Mouse (Mus musculus): ENCODE measurements around the gene Dazl.
"Not testable (repeated sequence)": the region's sequence is repeated elsewhere in the genome, so short reads cannot be mapped to it uniquely, and the experiment has no call there.

Gene Dazl

GRCm38 (mm10) chr17:50291485-50292200, 1.8 kb downstream of the Dazl start:
- CTCF ChIA-PET, result interaction anchor here (0.7 kb wide), 1 partner anchor 187 kb away, joined by 4 read pairs; no protein-coding TSS in a partner anchor

DNA sequence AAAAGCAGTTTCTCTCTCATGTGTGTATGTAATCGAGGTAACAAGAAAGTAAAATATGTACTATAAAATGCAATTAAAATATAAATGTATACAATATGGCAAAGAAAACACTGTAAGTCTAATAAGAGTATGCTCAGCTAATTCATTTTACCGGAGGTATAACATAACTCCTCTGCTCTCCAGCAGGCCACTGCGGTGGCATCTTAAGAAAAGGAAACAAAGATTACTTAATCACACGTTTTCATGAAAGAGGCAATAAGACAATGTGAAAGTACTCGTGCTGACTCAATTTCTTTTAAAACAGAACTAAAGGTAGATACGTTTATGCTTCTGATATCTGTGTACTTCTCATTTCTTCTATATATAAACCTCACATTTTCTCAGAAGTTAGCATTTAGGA, 8.6 kb downstream of the Dazl start:
- CTCF ChIA-PET, result interaction anchor here (0.5 to 0.7 kb wide), 2 partner anchors 145 to 185 kb away, joined by 3 read pairs; no protein-coding TSS in a partner anchor

- CTCF ChIA-PET, result not testable (repeated sequence)
Measured at GRCm38 (mm10) chr17:50261615-50262014, 31.8 kb downstream of the Dazl start.

- CTCF ChIA-PET, result no interaction called here
Measured at GRCm38 (mm10) chr17:50260856-50261255, 32.6 kb downstream of the Dazl start.

DNA sequence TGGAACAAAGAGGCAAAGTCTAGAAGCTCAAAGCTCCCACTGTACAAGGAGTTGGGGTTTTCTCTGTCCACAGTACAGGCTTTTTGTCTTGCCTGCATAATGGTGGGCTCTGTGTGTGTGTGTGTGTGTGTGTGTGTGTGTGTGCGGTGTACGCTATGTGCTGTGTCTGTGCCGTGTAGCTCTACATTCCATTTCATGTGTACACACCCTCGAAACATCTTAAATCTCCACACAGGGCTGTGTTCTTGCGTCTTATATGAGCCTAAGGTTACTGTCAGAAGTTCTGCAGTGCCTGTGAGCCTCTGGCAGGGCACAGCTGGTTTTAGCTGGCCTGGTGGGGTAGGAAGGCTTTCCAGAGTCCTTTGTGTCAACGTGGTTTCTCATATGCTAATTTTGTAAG, 46.8 kb downstream of the Dazl start:
- CTCF ChIA-PET, result no interaction called here

GRCm38 (mm10) chr17:50244675-50245074, 48.8 kb downstream of the Dazl start:
- CTCF ChIA-PET, result interaction anchor here (0.6 kb wide), 1 partner anchor 33 kb away, joined by 3 read pairs; no protein-coding TSS in a partner anchor

DNA sequence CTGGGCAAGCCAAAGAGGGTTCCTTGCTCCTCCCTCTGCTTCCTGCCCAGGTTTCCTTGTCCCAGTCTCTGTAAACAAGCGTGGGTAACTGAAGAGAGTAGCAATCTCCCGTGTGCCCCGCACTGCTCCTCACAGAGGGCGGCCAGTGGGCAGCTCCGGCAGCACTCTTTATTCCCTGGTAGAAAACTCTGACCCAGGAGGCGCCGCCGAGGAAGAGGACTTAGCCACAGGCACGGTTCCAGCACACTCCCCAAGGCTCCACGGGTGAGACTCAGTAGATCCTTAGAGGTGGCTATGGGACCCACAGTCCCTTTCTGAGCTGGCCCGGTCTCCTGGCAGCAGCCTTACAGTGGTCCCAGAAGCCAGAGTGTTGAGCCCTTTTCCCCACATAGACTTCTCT, 50.1 kb downstream of the Dazl start:
- CTCF ChIA-PET, result no interaction called here

GRCm38 (mm10) chr17:50237818-50238610, 55.4 kb downstream of the Dazl start:
- CTCF ChIA-PET, result interaction anchor here (0.7 to 0.9 kb wide), 2 partner anchors 23 to 49 kb away, joined by 3 read pairs; no protein-coding TSS in a partner anchor

DNA sequence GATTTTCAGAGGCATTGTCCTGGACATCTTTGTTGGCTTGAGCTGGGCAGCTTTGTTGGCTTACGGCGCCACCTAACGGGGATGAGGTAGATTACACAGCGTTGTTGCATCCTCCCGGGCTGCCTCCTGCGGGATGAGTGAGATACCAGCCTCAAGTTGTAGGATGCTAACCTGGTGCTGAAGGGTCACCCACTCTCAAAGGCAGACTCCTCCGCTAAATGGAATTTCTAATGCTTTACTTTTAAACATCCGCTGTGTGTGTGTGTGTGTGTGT, 56.1 kb downstream of the Dazl start:
- CTCF ChIA-PET, result no interaction called here

DNA sequence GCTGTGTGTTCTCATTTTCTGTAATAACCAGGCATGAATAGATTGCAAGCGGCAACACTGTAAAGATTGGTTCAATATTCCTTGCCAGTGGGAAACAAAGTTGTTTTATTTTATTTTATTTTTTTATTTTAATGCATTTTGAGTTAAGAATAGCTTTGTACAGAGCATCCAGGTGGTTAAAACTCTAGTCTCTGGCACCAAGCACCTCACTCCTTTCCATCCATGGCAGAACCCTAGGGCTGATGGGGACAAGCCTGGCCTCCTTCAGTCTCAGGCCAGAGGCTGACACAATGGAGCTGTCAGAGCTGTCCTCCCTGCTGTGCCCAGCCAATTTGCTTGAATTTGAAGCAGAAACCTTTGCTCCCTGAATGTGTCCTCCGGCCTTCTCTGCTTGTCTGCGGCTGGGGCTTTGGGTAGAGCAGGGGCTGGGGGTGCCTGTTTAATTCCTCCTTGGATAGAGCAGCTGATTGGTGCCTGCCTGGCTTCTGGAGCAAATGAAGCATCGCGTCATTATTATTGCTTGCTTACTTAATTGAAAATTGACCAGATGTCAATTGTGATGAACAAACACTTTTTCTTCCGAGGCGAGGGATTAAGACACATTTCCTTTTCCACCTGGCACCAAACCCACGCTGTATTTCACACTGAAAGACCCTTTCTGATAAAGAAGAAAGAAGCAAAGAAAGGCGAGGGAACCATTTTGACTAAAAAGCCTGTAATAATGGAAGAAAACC, 56.6 kb downstream of the Dazl start:
- CTCF ChIA-PET, result interaction anchor here (0.5 kb wide), 1 partner anchor 265 kb away, joined by 9 read pairs; no protein-coding TSS in a partner anchor

GRCm38 (mm10) chr17:50235943-50236701, 57.3 kb downstream of the Dazl start:
- CTCF ChIA-PET, result interaction anchor here (0.5 kb wide), 1 partner anchor 264 kb away, joined by 9 read pairs; no protein-coding TSS in a partner anchor

GRCm38 (mm10) chr17:50233956-50234355, 59.5 kb downstream of the Dazl start:
- CTCF ChIA-PET, result interaction anchor here (0.6 to 0.7 kb wide), 2 partner anchors 146 to 250 kb away, joined by 3 to 11 read pairs; no protein-coding TSS in a partner anchor

DNA sequence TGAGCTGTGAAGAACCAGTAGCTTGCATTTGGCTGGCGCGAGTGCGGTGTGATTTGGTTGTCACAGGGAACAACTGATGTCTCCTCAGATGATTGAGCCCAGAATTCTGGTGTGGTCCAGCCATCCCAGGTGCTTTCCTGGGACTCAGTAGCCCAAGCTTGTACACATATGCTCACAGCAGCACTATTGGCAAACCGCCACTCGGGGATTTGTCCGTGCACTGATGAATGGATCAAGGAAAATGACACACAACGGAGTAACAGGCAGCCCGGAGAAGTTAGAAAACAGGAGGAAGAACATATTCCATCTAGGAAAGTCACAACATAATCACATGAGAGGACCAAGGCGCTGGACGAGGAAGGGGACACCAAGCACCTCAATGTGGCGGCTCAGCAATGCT, 60.6 kb downstream of the Dazl start:
- CTCF ChIA-PET, result no interaction called here

GRCm38 (mm10) chr17:50231206-50231605, 62.2 kb downstream of the Dazl start:
- CTCF ChIA-PET, result no interaction called here

DNA sequence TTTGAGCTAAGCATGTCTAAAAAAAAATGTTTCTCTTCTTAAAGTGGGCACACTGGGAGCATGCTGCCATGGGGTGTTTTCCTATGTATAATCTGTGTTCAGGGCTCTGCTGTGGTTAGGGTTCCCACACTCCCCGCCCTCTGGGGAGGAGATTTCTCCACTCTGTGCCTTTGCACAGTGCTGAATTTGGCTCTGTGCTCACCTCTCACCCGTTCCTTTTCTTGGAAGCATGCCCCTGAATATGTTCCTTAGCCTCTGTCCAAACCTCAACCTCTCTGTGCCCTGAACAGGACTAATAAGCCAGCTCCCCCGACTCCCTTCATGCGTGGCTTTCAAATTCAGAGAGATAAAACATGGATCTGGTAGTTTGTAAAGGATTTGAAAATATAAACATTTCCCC, 63.9 kb downstream of the Dazl start:
- CTCF ChIA-PET, result interaction anchor here (0.7 kb wide), 1 partner anchor 109 kb away, joined by 3 read pairs; no protein-coding TSS in a partner anchor
